Mouse (Mus musculus): ENCODE data around the gene Raver2. TPM values are rescaled to one million over a fixed set of nuclear protein-coding genes. Genes with fewer than 3 reads are reported as not detected.

Raver2 gene
- polyA plus RNA-seq, 1 experiment from 2014 or later = 12.5 TPM

DNA sequence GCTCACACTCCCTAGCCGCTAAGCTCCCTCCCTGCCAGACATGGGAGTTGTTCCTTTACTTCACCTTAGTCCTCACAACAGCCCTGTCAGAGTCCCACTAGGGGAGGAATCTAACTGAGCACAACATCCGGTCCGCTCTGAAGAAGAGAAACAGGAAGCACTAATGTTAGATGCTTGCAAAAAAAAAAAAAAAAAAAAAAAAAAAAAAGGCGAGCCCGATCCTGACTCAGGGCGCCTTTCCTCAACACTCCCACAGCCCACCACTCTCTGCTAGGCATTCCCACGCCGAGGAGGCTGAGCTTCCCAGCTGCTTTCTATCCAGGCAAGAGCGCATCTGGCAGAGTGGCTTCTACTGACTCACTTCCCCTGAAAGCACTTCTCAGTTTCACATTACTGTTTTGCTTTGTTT lies 113.8 kb downstream of the Raver2 start:
- Histone ChIP-seq H3K9me3 (ENCODE audit: low read depth, low read length) (no peaks in the 10 kb centered on the region), H3K9ac (no peak overlapping the region), H3K4me2 (no peak overlapping the region), H3K36me3 (ENCODE audit: insufficient read depth) (peaks cover 28% of the 10 kb centered on the region), H3K27me3 (ENCODE audit: insufficient read depth, low read length) (no peaks in the 10 kb centered on the region), H3K27ac (ENCODE audit: low read depth) (no peak overlapping the region), H3K4me1 (ENCODE audit: insufficient read depth) (no peaks in the 10 kb centered on the region), H3K4me3 (ENCODE audit: low read depth, low read length) (no peak overlapping the region)
- TF ChIP-seq CTCF (IDR thresholded peaks at IDR 0.05; ENCODE audit: low read depth) = no peak
- DNase-seq = peak; percentile 42
- WGBS = 31% methylated on average over 9 of the region's 9 CpGs
- ATAC-seq (ENCODE audit: insufficient read depth) = peak; percentile 52

DNA sequence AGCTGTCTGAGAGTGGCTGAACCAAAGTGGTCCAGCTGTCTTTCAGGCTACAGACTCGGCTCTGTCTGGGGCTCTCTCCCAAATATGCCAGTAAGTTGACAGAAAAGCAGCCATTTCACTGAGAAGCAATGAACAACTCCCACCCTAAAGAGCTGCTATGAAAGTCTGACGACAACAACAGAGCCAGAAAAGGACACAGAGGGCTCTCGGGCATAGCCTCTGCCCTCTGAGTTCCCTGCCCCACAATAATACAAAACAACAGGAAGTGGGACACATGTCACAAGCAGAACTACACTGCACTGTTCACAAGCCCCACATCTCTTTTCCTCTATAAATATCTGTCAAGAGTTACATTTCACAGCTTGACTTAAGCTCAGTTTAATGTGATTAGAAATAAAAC lies 116.4 kb downstream of the Raver2 start:
- H3K9ac ChIP-seq = no peak overlapping the region

DNA sequence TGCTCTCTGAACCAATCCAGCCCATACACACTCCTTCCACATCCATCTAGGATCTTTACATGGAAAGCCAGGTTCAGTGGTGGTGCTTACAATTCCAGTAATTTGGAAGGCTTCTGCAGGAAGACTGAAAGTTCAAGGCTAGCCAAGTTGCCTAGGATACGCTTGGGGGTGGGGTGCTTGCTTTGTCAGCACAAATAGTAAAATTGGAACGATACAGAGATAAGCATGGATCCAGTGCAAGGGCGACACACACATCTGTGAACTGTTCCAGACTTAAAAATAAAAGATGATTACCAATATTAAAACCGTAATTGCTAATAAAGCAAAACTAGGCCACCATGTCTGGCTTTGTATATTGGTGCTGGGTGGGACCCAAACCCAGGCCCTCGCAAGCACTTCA lies 117.8 kb downstream of the Raver2 start:
- 76% methylated on average over 5 of the region's 5 CpGs for WGBS
- Histone ChIP-seq H3K9me3 (ENCODE audit: low read depth, low read length) (no peaks in the 10 kb centered on the region), H3K4me3 (ENCODE audit: low read depth, low read length) (no peak overlapping the region), H3K27me3 (ENCODE audit: insufficient read depth, low read length) (no peaks in the 10 kb centered on the region), H3K36me3 (ENCODE audit: insufficient read depth) (peaks cover 41% of the 10 kb centered on the region), H3K9ac (no peak overlapping the region), H3K4me2 (no peak overlapping the region), H3K4me1 (ENCODE audit: insufficient read depth) (no peaks in the 10 kb centered on the region), H3K27ac (ENCODE audit: low read depth) (no peak overlapping the region)
- no peak for TF ChIP-seq CTCF (IDR thresholded peaks at IDR 0.05; ENCODE audit: low read depth)
- ATAC-seq (ENCODE audit: insufficient read depth) = no peak
- DNase-seq = peak; percentile 19

More for the DNA sequence above, 116.4 kb downstream of the Raver2 start:
- H3K4me2 ChIP-seq = no peak overlapping the region
- 44% methylated on average over 3 of the region's 3 CpGs for WGBS
- TF ChIP-seq CTCF (IDR thresholded peaks at IDR 0.05; ENCODE audit: low read depth) = no peak
- H3K27me3 ChIP-seq (ENCODE audit: insufficient read depth, low read length) = no peaks in the 10 kb centered on the region
- DNase-seq (no peak), ATAC-seq (ENCODE audit: insufficient read depth) (no peak)
- H3K27ac ChIP-seq (ENCODE audit: low read depth) = no peak overlapping the region
- peaks cover 35% of the 10 kb centered on the region for H3K36me3 ChIP-seq (ENCODE audit: insufficient read depth)
- no peak overlapping the region for H3K4me3 ChIP-seq (ENCODE audit: low read depth, low read length)
- H3K9me3 ChIP-seq (ENCODE audit: low read depth, low read length) = no peaks in the 10 kb centered on the region
- H3K4me1 ChIP-seq (ENCODE audit: insufficient read depth) = no peaks in the 10 kb centered on the region

GRCm38 (mm10) chr4:101187381-101187780 lies 118.6 kb downstream of the Raver2 start:
- Histone ChIP-seq H3K27me3 (ENCODE audit: insufficient read depth, low read length) (no peaks in the 10 kb centered on the region), H3K36me3 (ENCODE audit: insufficient read depth) (peaks cover 39% of the 10 kb centered on the region), H3K4me3 (ENCODE audit: low read depth, low read length) (no peak overlapping the region), H3K4me1 (ENCODE audit: insufficient read depth) (no peaks in the 10 kb centered on the region), H3K4me2 (no peak overlapping the region), H3K27ac (ENCODE audit: low read depth) (no peak overlapping the region), H3K9me3 (ENCODE audit: low read depth, low read length) (no peaks in the 10 kb centered on the region), H3K9ac (no peak overlapping the region)
- no peak for ATAC-seq (ENCODE audit: insufficient read depth)
- TF ChIP-seq CTCF (IDR thresholded peaks at IDR 0.05; ENCODE audit: low read depth) = no peak
- no peak for DNase-seq
- 85% methylated on average over 4 of the region's 4 CpGs for WGBS

DNA sequence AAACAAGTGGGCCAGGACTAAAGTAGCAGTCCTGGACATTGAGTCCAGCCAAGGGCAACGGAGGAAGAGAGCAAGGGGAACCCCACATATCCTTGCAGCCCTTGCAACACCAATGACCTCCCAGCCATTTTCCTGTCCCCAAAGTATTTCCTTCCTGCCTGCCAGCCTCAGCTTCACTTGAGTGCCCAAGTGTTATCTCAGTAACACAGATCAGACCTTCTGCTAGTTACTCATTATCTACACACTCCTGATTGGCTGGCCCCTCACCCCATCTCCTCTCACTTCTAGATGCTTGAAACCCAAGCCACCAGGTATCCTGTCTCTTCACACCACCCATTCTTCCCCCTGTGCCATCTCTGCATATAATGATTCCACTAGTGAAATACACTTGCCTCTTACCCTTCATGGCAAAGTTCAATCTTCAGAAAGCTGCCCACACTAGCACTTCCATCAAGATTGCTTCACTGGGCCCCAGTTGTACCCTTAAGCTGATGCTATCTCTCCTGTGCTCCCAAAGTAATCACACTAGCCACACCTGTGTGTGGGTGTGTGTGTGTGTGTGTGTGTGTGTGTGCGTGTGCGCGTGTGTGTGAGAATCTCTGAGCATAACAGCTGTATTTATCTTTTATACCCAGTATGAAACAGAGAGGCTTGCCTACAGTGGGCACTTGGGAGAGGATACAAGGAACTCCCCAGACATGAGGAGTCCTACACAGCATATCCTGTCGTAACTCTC lies 123.6 kb downstream of the Raver2 start:
- no peak overlapping the region for H3K27ac ChIP-seq (ENCODE audit: low read depth)
- WGBS = 85% methylated on average over 5 of the region's 5 CpGs
- ATAC-seq (ENCODE audit: insufficient read depth) = no peak

GRCm38 (mm10) chr4:101194170-101194569 lies 125.4 kb downstream of the Raver2 start:
- H3K27ac ChIP-seq (ENCODE audit: low read depth) = no peak overlapping the region
- H3K27me3 ChIP-seq (ENCODE audit: insufficient read depth, low read length) = no peaks in the 10 kb centered on the region
- no peak overlapping the region for H3K4me3 ChIP-seq (ENCODE audit: low read depth, low read length)
- H3K9me3 ChIP-seq (ENCODE audit: low read depth, low read length) = no peaks in the 10 kb centered on the region
- peaks cover 3% of the 10 kb centered on the region for H3K4me1 ChIP-seq (ENCODE audit: insufficient read depth)
- no peak for ATAC-seq (ENCODE audit: insufficient read depth)
- no peak for TF ChIP-seq CTCF (IDR thresholded peaks at IDR 0.05; ENCODE audit: low read depth)
- no peak overlapping the region for H3K9ac ChIP-seq
- 64% methylated on average over 1 of the region's 1 CpGs for whole genome bisulfite sequencing
- no peak for DNase-seq
- H3K4me2 ChIP-seq = no peak overlapping the region
- peaks cover 8% of the 10 kb centered on the region; the same call in 1 of the 2 replicates for H3K36me3 ChIP-seq (ENCODE audit: insufficient read depth)

More for the DNA sequence above, 123.6 kb downstream of the Raver2 start:
- no peaks in the 10 kb centered on the region for H3K4me1 ChIP-seq (ENCODE audit: insufficient read depth)
- H3K9ac ChIP-seq = no peak overlapping the region
- peaks cover 17% of the 10 kb centered on the region for H3K36me3 ChIP-seq (ENCODE audit: insufficient read depth)
- H3K9me3 ChIP-seq (ENCODE audit: low read depth, low read length) = no peaks in the 10 kb centered on the region
- no peaks in the 10 kb centered on the region for H3K27me3 ChIP-seq (ENCODE audit: insufficient read depth, low read length)
- H3K4me3 ChIP-seq (ENCODE audit: low read depth, low read length) = no peak overlapping the region
- no peak overlapping the region for H3K4me2 ChIP-seq
- TF ChIP-seq CTCF (IDR thresholded peaks at IDR 0.05; ENCODE audit: low read depth) = no peak
- no peak for DNase-seq

GRCm38 (mm10) chr4:101196407-101196806 lies 127.6 kb downstream of the Raver2 start:
- Histone ChIP-seq H3K36me3 (ENCODE audit: insufficient read depth) (peaks cover 1% of the 10 kb centered on the region; the same call in 1 of the 2 replicates), H3K4me1 (ENCODE audit: insufficient read depth) (peaks cover 3% of the 10 kb centered on the region), H3K4me3 (ENCODE audit: low read depth, low read length) (no peak overlapping the region), H3K9me3 (ENCODE audit: low read depth, low read length) (no peaks in the 10 kb centered on the region), H3K4me2 (no peak overlapping the region), H3K27me3 (ENCODE audit: insufficient read depth, low read length) (no peaks in the 10 kb centered on the region), H3K27ac (ENCODE audit: low read depth) (no peak overlapping the region), H3K9ac (no peak overlapping the region)
- DNase-seq = no peak
- ATAC-seq (ENCODE audit: insufficient read depth) = no peak
- 72% methylated on average over 2 of the region's 2 CpGs for WGBS
- TF ChIP-seq CTCF (IDR thresholded peaks at IDR 0.05; ENCODE audit: low read depth) = no peak
